Mouse (Mus musculus) retina, postnatal 7 days (tissue): ENCODE data around the gene Tcf7l2.

Experiments
- DNase-seq: peaks from one replicate; pipeline ENCODE4 v3.0.0-alpha.2; 2012; ENCODE audit warnings: low read depth, low spot score

The Tcf7l2 gene

GRCm38 (mm10) chr19:55939090-55939489 is 197.5 kb downstream of the Tcf7l2 start:
- no peak for DNase-seq

- DNase-seq: no peak
These were observed 198.1 kb downstream of the Tcf7l2 start for GRCm38 (mm10) chr19:55939719-55940118.

DNA sequence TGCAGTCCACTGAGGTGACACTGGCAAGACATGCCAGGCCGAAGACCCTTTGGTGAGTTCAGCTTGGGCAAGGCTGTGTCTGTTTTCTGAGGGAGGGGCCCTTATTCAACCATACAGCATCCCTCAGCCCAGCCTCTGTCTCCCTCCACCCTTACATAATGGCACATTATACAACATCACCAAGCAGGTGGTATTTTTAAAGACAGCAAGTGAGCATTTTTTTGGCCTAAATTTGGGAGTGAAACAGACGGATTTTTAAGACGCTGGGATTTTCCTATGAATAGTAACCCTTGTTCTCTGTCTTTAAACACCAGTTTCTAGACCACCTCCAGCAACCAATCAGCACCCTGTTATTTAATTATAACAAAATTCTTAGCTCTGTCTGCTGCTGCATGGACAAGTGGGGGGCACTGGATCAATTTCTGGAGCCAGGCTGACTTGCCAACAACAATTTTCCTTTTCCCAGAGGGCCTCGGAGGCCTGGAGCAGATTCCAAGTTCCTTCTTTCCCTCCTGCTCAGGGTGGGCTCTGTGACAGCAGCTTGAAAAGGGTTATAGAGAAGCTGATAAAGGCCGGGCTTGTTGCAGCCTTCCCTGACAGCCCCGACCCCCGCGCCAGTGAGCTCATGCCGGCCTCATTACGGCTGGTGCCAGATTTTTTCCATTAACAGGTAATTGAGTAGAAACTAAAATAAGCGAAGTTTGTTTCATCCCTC is 199.1 kb downstream of the Tcf7l2 start:
- no peak for DNase-seq

GRCm38 (mm10) chr19:55941253-55942125 is 199.9 kb downstream of the Tcf7l2 start:
- no peak for DNase-seq

DNA sequence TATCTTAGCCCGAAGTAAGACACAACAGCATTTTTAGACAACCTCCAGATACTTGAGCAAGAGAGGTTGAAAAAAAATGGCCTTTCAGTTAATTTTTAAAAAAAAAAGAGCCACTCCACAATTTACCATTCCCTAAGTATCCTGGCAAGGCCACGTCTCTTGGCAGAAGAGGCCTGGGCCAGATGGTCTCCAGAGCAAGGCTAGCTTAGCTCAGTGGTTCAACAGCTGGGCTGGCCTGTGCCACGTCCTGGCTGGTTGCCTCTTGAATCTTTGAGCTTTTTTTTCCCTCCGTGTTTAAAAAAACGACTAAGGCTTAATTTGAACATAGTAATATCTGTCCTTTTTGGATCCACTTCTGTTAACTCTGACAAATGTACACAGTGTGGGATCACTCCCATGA is 209.8 kb downstream of the Tcf7l2 start:
- no peak for DNase-seq

GRCm38 (mm10) chr19:55953207-55953606 is 211.6 kb downstream of the Tcf7l2 start:
- DNase-seq: no peak

- DNase-seq: no peak
These were observed 213.5 kb downstream of the Tcf7l2 start for GRCm38 (mm10) chr19:55955126-55955525.

GRCm38 (mm10) chr19:55956745-55957144 is 215.1 kb downstream of the Tcf7l2 start:
- no peak for DNase-seq

- no peak for DNase-seq
These were observed 222.8 kb downstream of the Tcf7l2 start for GRCm38 (mm10) chr19:55964421-55964820.

DNA sequence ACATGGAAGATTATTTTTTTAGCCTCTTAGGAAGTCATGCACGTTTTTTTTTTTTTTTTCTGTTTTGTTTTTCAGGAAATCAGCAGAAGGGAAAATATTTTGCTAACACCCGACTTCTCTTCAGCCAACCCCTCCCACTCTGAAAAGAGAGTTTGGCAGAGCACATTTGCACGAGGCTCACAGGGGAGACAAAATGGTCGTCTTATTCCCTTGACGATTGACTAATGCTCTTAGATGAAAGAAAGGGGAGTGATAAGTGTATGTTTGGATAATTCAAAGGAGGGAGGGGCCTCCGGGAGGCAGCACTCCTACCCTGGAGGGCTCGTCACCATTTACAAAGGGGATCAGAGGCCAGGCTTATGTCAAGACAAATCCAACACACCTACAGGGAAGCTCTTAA is 224.4 kb downstream of the Tcf7l2 start:
- no peak for DNase-seq

GRCm38 (mm10) chr19:55969929-55970531 is 228.4 kb downstream of the Tcf7l2 start:
- no peak for DNase-seq

GRCm38 (mm10) chr19:55976073-55976472 is 234.5 kb downstream of the Tcf7l2 start:
- no peak for DNase-seq
